Mouse (Mus musculus) cerebellum, adult 18-20 months (tissue): Measurements from ENCODE around the gene Serpina10.
A peak's percentile ranks its signal among the peaks of the same experiment; 100 is the strongest.
"Not testable (repeated sequence)": the region's sequence is repeated elsewhere in the genome, so short reads cannot be mapped to it uniquely, and the experiment has no call there.

Source experiments
- DNase-seq, 2 experiments: peaks; one replicate each; pipeline ENCODE4 v3.0.0; 2021

The Serpina10 gene

GRCm38 (mm10) chr12:103631203-103631612 lies at the start of gene Serpina10:
TSS of gene Serpina10 (minus strand) at chr12:103631444.
- no peak for DNase-seq

DNA sequence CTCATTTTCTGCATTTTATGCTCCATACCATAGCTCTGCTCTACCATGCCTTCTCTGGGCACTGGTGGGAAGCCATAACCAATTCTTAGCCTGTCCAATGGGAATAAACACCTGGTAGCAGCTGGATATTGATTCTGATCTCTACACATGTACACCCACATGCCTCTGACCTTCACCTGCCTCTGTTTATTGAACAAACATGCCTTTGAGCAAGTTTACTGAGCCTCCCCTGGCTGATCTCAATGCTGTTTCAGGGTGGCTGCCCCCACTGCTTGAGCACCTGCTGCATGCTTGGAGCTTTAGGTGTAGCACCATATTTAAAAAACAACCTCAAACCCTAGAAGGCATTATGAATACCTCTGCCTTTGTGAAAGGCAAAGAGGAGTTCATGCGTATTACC lies 48.6 kb upstream of the Serpina10 start:
- DNase-seq, result not testable (repeated sequence)

DNA sequence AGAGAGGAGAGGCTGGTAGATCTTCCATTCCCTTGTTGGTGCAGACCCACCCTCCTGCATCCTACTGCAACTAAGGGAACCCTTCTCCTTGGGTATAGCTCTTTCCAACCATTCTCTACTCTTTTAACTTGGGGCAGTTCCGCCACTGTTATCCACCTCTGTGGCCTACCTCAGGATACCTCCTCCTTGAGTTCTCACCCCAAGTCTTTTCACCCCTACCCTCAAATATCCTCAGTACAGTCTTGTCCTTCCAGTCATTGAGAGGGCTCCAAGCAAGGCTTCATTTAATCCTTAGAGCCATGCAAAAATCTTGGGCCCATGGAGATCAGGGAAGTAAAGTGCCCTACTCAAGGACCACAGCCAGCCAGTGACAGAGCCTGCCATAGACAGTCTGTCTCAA lies 44.8 kb upstream of the Serpina10 start, which contains the start of gene Serpina16:
Gene Serpina16 (minus strand): TSS at position 101 of the 400 bp plus-strand sequence.
- DNase-seq, result no peak

GRCm38 (mm10) chr12:103673179-103673578 lies 41.9 kb upstream of the Serpina10 start:
- no peak for DNase-seq

DNA sequence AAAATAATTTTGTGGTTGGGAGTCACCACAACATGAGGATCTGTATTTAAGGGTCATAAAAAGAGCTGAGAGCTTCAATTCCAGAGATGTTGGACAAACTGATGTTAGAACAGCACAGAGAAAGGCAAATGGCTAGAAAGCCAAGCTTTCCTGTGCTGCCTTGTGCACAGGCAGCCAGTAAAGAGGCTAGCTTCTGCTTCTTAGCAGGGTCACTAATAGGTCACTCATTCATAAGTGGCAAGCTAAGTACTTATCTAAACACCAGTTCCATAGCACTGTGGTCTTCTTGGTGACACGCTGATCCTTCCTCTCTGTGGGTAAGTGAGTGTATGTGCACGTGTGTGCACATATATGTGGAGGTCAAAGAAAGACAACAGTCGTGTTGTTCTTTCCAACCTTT lies 40.2 kb upstream of the Serpina10 start:
- no peak for DNase-seq

DNA sequence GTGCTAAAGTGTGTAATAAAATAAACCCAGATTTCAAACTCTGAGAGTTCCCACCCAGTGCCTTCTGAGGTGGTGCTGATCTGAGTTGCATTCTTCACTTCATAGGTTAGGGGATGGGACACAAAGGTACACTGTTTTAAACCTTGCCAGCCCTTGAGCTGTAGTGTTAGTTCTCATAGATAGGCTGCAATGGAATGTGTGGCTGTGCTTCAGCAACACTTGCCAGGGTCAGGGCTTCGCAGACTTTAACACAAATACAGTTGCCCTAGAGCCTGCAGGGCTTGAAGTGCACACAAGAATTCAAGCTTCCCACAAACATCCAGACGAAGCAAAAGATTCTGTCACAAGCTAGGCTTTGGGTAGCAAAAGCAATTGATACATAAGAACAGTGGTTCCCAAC lies 39.7 kb upstream of the Serpina10 start:
- DNase-seq, result no peak

GRCm38 (mm10) chr12:103670344-103670743 lies 39.1 kb upstream of the Serpina10 start:
- DNase-seq, result no peak

DNA sequence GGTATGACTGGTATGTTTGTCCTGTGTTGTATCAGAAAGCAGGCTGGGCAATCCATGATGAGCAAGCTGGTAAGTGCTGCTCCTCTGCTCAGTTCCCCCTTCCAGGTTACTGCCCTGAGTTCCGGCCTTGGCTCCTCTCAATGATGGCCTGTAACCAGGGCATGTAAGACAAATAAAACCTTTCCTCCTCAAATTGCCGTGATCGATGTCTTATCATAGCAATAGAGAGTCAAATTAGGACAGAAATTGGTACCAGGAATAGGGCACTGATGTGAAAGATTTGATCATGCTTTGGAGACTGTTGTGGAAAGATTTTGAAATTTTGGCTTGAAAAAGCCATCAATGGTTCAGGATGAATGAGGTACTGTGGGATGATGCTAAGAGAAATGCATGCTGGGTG lies 34.0 kb upstream of the Serpina10 start:
- DNase-seq, result no peak

DNA sequence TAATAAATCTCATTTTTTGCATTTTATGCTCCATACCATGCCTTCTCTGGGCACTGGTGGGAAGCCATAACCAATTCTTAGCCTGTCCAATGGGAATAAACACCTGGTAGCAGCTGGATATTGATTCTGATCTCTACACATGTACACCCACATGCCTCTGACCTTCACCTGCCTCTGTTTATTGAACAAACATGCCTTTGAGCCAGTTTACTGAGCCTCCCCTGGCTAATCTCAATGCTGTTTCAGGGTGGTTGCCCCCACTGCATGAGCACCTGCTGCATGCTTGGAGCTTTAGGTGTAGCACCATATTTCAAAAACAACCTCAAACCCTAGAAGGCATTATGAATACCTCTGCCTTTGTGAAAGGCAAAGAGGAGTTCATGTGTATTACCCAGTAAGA lies 30.8 kb upstream of the Serpina10 start:
- not testable (repeated sequence) for DNase-seq

DNA sequence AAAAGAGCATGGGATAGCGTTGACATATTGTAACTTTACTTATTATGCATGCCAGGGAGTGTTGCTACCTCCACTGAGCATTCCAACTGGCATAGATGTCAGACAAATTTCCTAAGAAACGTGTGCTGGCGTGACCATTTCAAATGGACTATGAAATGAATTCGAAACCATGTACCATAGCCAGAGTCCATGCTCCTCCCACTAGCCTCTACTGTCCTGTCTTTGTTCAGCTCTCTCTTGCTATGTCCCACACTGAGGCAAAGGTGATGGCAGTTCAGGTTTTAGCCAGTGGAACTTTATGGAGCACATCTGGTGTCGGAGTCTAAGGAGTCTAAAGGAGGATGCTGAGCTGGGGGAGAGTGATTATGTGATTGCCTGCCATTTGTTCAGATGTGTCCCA lies 28.8 kb upstream of the Serpina10 start:
- no peak for DNase-seq

DNA sequence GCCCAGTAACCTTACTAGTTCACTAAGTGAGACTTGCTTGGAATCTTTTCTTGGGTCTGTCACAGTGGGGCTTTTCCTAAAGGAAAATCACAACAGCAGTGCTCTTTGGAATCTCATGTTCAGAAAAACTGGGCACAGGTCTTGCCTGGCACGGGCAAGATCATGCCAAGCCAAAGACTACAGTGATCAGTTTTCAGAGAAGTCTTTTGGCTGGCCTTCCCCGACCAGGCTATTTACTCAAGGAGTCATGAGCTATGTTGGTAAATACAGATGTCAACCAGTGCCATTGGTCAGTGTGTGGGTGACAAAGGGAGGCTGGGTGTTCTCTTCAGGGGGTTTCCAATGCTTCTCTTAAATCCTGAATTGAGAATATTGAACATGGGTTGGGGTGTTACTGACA lies 27.9 kb upstream of the Serpina10 start:
- no peak for DNase-seq

DNA sequence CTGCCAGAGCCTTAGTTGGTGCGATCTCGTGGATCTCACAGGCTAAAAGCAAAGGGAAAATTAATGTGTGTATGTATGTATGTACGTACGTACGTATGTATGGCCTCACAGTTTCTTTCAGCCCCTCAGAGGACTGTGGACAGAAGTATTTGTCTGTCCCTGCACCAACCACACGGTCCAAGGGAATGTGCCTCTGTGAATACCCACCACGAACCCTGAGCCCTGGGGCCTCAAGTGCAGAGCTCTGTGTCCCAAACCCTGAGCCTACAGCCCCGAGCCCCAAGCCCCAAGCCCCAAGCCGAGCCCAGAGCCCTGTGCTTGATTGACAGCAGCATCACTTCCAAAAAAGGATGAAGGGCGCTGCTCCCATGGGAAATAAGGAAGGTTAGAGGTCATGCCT lies 26.7 kb upstream of the Serpina10 start:
- no peak for DNase-seq

DNA sequence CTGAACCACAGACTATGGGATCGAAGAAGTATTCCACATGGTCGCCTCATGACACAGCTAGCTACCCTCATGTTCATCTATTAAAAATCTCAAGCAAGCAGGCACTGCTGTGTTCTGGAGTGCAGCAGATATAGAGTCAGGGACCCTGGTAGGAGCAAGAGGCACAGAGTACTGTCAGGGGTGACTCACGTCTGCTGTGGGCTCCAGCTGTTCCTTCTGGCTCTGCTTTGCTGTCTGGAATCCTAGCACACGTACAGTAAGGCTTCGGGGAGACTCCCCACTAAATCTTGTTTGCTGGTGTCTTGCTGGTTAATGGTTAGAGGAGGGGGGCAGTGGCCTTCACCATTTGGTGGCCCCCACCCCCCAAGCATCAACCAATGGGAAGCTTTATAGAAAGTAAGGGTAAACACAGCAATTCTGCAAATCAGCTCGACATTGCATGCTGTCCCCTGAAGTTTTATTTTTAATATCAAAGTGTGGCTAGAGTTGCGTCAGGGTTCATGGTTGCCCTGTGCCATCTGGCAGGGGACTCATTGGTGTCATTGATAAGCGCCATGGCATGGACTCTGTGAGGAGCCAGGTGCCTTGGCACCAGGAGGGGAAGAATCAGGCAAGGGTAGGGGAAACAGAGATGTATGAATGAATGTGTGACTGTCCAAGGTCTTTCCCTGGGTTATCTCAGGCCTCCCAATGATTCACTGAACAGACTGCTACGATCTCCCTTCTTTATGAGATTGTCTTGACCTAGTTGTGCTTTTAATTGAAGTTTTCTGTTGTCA lies 25.8 kb upstream of the Serpina10 start, which contains the start of gene Serpina6:
Gene Serpina6 (minus strand): TSS at position 365 of the 779 bp plus-strand sequence.
- DNase-seq, result no peak

DNA sequence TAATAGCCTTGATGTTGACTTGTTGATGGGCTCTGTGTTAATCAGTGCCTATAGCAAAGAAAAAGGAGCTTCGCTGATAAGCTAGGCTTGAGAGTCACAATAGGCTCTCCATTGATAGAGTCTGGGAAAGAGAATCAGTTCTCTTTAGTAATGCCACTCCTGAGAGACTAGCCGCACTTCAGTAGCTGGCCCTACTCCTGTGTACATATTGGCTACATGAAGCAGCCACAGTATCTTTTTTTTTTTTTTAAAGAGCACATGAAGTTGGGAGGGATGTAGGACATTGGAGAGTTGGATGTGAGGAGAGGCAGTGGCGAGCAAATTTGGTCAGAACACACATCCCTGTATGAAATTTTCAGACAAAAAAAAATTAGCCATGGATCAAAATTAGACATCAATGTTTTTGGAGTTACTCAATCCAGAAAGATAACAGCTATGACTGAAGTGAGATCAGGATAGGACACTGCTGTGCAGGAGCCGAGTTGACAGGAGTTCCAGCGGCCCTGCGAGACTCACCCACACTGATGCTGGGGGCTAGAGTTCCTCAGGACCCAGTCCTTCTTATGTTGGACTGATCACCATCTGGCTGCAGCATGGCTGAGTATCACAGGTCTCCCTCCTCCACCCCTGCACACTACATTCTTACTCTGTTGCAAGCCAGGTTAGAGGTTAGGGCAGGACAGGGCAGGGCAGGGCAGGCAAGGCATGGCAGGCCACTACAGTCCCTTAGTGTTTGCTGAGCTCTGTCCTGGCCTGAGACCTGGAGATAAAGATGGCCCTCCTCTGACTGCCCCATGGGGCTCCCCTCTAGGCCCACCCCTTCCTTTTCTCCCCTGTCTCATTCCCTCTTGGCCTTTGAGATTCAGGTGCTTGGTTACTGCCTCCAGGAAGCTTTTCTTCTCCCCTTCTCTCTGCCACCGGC lies 24.1 kb upstream of the Serpina10 start:
- DNase-seq, result no peak

DNA sequence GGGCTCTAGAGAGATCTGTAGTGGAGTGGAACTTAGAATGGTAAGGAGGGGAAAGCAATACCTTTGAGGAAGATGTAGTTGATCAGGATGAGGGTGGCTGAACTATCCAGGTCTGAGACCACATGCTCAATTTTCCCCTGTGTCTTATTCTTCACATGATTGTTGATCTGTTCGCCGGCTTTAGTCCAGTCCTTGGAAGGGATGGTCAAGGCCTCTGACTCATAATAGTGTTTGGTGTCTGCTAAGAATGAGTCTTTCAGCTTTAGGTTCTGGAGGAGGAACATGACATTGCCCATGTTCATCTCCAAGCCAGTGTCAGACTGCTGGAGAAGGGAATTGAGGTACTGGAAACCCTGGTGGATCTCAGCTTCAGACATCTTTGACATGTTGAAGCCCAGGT lies 22.6 kb upstream of the Serpina10 start:
- no peak for DNase-seq

DNA sequence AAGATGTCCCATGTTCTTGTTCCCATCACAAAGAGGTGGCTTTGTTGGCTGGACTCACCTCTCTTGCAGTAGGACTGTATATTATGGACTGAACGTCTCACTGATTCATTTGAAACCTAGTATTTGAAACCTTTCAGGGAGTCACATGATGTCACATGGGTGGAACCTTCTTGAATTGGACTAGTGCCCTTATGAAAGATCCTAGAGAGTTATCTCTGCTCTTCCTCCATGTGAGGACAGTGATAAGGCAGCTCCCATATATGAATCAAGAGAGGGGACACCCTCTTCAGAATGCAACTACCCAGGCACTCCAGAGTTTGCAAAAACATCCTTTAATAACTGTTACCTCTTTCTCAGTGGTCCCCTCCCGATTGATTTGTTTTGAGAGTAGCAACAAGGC lies 15.1 kb upstream of the Serpina10 start:
- DNase-seq, result no peak

- no peak for DNase-seq
Observed at GRCm38 (mm10) chr12:103644601-103645000, 13.4 kb upstream of the Serpina10 start.

DNA sequence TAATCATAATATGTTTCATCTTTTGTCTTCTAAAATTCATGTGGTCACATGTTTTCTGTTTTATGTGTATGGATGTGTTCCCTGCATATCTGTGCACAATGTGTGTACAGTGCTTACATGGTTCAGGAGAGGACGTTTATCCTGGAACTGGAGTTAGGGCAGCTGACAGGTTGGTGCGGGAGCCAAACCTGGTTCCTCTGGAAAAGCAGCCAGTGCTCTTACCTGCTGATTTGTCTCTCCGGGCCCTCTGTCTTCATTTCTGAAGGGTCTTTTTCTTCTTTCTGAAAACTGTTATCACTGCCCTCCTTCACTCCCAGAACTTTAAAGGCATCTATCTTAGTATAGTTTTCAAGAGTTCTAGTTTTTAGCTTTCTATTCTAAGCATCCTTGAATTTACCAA lies 12.6 kb upstream of the Serpina10 start:
- no peak for DNase-seq

GRCm38 (mm10) chr12:103643336-103643735 lies 12.1 kb upstream of the Serpina10 start:
- DNase-seq, result peak; percentile 70 to 76

DNA sequence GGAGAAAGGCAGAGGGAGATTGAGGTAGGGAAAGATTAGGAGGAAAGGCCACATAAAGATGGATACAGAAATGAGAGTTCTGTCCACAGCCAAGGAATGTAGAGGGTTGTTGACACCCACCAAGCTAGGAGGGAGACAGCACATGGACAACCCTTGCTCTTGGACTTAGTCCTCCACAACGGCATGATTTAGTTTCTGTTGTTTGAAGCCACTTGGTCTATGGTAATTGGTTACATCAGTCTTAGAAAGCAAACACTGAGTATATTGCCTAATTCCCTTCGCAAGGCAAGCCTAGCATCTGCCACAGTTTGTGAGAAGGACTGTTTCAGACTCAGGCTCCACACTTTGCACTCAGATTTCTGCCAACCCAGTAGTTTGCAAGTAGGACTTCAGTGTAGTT lies 4.6 kb upstream of the Serpina10 start:
- DNase-seq, result no peak

- no peak for DNase-seq
Observed at GRCm38 (mm10) chr12:103634430-103634829, 3.2 kb upstream of the Serpina10 start.

DNA sequence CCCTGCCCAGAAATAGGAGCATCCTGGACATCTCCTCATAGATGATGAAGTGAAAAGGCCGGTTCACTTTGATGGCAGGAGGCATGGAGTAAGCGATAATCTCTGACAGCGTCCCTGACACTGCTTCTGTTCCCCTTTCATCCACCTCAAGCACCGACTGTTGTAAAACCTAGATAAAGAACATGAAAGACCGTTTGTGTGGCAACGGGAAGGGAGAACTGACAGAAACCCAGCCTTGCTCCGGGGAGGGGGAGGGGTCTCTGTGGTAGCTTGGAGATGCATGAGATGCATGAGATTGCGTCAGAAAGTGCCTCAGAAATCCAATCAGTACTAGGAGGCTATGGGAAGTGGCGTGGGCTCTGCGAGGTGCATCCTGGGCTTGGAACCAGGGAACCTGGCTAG lies 14.4 kb downstream of the Serpina10 start:
- DNase-seq, result no peak

DNA sequence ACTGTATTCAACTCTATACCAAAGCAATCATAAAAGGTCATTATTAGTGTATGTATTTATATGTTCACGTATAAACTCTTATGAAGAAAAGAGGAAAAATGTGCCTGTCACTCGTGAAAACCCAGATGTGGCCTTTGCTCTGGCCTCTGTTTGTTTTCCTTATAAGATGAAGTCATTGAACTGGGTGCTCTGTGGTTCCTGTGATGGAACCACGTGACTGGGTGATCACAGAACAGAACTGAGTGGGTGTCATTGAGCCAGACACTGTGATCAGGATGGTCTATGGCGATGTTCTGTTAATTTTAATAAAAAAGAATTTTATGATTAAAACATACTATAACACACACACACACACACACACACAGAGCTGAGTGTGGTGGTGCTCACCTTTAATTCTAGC lies 15.5 kb downstream of the Serpina10 start:
- DNase-seq, result no peak

DNA sequence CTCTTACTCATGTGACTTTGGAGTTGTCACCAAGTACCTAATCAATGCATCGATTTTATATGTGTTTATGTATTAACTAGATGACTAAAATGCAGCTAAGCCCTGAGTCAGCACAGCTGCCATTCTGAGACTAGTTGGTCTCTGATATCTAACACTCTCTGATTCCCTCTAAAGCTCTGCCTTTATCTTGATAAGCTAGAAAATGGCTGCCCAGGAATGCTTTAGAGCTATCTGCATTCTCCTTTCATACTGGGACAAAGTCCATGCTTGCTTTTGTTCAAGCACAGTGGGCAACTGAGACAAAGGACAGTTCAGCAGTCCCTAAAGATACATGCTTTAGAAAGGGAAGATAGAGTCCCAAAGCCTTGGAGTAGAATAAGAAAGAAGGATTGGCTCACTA lies 16.1 kb downstream of the Serpina10 start:
- no peak for DNase-seq
